Mouse (Mus musculus) bone marrow, adult 2 months (tissue): Measurements from ENCODE around the gene Tfg.

Source experiments
- CTCF ChIP-seq: fragments of 200-500 bp; IDR thresholded peaks from 2 replicates; pipeline ENCODE4 v1.5.1; 2011; ENCODE audit warnings: low read length, control low read depth; ENCODE audit not compliant: control insufficient read depth, insufficient read depth
- POLR2A ChIP-seq: fragments of 200-500 bp; IDR thresholded peaks from 2 replicates; pipeline ENCODE4 v1.6.1; 2011; ENCODE audit warnings: low read depth, mild to moderate bottlenecking, control low read depth, low read length, borderline replicate concordance; ENCODE audit not compliant: control insufficient read depth

DNA sequence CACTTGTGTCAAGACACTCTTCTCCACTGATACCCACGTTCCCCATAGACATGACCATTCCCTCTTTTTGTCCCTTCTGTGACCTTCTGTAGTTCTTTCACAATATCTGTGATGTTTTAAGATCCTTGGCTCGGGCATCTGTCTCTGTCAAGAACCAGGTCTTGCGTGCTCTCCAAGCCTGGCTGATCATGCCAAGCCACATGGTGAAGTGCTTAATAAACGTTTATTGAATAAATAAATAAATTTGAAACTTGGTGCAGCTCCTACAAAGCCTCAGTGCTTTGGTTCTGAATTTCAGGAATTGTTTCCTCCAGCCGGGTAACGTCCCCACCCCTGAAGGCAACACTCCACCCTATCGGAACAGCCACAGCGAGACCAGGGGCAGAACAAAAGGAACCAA, 46.3 kb downstream of the Tfg start:
- TF ChIP-seq POLR2A: no peak
- TF ChIP-seq CTCF: no peak
